Mouse (Mus musculus): Measurements from ENCODE around the gene Mrpl53.
"Not testable (repeated sequence)": the region's sequence is repeated elsewhere in the genome, so short reads cannot be mapped to it uniquely, and the experiment has no call there.

The Mrpl53 gene

DNA sequence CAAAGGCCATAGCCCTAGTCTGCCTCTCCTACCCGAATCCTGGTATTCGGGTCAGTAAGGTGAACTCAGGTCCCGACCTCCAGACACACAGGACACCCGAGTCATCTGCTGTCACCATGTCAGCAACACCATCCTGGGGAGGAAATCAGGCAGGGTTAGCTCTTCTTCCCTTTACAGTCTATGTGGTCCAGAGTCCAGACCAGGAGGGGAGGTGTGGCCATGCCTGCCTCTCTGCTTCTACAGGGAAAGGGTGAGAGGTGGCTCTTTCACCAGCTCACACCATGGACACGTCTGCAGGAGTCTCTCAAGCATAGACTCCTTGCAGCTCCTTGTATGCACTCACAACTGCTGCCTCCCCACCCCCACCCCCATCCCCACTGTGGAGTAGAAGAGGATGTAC lies 44.6 kb downstream of the Mrpl53 start:
- peak; percentile 85 for DNase-seq

DNA sequence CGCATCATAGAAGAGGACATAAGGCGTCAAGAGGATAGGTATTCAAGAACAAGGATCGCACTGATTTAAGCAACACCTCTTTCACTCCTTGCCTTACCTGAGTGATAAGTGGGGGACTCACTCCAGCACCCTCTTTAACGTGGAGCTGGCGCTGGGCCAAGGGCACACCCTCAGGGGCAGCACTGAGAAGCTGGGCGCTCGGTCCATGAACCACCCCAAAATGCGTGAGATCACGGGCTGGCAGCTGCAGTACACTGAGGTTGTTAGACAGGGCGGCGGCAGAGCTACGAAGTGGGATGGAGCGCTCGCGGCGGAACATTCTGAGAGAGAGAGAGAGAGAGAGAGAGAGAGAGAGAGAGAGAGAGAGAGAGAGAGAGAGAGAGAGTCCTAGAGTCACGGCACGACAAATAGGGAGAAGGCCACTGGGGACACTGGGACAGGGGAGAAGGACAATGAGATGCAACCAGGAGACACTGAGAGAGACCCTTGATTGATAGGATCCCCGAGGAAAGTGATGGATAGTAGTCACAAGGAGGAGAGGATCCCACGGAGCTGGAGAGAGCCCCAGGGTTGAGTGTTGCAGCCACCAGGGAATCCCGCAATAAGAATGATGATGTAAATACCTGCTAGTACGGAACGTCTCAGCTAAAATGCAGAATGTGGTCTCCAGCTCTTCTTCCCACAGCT lies 46.9 kb downstream of the Mrpl53 start:
- DNase-seq: peak; percentile 93

DNA sequence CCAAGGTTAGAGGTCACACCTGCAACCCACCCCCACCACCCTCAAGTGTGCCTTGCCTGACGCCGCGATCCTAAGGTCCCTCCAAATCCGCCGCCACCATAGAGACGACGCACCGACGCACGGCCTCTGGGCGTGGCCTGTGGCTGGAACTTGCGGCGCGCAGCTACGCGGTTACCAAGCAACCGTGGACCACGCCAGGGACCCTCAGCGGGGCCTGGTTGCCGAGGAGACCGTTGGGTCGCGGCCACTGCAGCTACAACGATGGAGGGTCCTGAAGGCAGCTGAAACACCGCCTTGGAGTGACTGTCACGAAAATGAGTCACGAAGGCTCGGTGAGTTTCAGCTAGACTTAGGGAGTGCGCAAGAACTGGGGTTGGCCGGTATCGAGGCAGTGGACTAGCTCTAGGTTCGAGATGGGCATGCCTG lies 47.4 kb downstream of the Mrpl53 start, which contains the start of the genes Wdr54 and 1700003E16Rik:
TSS of gene Wdr54 (minus strand) at position 139 of the 426 bp plus-strand sequence.
TSS of gene 1700003E16Rik (plus strand) at position 146 of the 426 bp plus-strand sequence.
- DNase-seq: peak; percentile 96

DNA sequence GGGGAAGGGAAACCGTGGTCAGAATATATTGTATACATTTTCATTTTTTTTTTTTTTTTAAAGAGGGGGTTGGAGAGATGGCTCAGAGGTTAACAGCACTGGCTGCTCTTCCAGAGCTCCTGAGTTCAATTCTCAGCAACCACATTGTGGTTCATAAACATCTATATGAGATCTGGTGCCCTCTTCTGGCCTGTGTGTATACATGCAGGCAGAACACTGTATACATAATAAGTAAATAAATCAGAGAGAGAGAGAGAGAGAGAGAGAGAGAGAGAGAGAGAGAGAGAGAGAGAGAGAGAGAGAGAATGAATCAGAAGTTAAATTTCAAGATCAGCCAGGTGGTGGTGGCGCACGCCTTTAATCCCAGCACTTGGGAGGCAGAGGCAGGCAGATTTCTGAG lies 50.6 kb downstream of the Mrpl53 start:
- not testable (repeated sequence) for DNase-seq

Measured in heart, adult 11 months (tissue).